Mouse (Mus musculus): ENCODE data around the gene Scd2. TPM values are rescaled to one million over a fixed set of nuclear protein-coding genes. Genes with fewer than 3 reads are reported as not detected.
"Not testable (repeated sequence)": the region's sequence is repeated elsewhere in the genome, so short reads cannot be mapped to it uniquely, and the experiment has no call there.

Scd2 gene
- total RNA-seq, 2 experiments from 2014 or later, result 55.2 to 56.7 TPM

DNA sequence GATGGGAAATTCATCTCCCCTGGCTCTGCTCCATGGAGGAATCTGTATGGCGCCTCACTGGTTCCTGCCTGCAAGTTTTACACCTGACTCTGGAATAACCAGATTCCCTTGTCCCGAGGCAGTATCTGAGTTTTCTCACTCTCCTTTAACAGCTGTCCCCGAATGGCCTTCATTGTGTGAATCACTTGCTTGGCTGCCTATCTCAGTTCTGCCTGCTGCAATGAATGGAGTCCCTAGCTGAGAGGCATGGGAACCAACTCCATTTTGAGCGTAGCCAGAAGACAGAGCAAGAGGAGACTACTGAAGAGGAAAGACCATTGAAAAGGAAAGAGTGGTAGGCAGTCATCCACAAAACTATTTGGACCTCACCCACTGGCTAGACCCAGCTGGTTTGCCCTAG lies 19.8 kb upstream of the Scd2 start:
- no peak for DNase-seq

DNA sequence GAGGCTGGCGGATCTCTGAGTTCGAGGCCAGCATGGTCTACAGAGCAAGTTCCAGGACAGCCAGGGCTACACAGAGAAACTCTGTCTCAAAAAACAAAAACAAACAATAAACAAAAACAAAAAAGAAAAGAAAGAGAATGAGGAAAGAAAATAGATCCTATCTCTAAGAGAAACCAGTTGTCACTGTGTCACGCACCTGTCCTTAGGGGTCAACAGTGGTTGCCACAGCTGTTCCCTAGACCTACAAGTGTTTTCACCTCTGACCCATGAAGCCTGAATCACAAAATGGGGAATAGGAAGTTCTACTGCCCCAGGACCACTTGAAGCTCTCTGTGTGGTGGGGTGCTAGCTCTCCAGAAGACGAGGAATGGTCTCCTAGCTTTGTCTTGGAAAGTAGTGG lies 19.0 kb upstream of the Scd2 start:
- DNase-seq, result no peak

DNA sequence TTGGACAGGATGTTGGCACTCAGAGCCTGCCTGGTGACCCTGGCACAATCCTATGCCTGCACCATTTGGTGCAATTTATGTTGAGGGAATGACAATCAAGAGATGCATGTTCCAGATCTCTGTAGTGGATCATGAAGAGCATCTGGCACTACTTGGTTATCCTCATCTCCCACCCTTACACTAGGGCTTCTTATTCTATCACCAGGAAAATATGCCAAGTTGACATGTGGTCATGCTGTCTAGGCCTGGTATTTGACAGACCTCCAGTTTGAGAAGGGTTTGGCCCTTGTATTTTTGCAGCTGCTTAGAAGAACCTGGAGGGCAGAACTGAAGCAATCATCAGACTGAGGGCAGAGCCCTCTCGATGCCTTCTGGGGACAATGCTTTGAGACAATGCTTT lies 18.1 kb upstream of the Scd2 start:
- no peak for DNase-seq

GRCm38 (mm10) chr19:44276861-44277260 lies 16.6 kb upstream of the Scd2 start:
- no peak for DNase-seq

DNA sequence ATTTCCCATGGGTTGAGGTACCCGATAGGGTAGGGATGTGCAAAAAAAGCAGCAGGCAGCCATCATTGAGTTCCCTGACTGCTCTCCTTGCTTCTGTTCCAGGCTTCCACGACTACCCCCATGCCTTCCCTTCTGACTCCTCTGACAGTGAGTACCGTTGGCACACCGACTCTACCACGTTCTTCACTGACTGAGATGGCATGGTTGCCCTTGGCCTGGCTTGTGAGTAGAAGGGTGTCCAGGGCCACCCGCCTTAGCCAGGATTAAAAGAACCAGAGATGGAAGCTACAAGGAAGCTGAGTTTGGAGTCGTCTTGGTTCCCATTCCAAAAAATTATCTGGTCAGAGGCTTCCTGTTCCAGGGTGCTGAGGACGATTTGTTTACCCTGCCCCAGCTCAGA lies 15.5 kb upstream of the Scd2 start:
- DNase-seq, result no peak

- DNase-seq, result no peak
Observed at GRCm38 (mm10) chr19:44280755-44281154, 12.7 kb upstream of the Scd2 start.

GRCm38 (mm10) chr19:44281825-44282447 lies 11.5 kb upstream of the Scd2 start:
- not testable (repeated sequence) for DNase-seq

- DNase-seq, result no peak
Observed at GRCm38 (mm10) chr19:44282534-44283156, 10.8 kb upstream of the Scd2 start.

DNA sequence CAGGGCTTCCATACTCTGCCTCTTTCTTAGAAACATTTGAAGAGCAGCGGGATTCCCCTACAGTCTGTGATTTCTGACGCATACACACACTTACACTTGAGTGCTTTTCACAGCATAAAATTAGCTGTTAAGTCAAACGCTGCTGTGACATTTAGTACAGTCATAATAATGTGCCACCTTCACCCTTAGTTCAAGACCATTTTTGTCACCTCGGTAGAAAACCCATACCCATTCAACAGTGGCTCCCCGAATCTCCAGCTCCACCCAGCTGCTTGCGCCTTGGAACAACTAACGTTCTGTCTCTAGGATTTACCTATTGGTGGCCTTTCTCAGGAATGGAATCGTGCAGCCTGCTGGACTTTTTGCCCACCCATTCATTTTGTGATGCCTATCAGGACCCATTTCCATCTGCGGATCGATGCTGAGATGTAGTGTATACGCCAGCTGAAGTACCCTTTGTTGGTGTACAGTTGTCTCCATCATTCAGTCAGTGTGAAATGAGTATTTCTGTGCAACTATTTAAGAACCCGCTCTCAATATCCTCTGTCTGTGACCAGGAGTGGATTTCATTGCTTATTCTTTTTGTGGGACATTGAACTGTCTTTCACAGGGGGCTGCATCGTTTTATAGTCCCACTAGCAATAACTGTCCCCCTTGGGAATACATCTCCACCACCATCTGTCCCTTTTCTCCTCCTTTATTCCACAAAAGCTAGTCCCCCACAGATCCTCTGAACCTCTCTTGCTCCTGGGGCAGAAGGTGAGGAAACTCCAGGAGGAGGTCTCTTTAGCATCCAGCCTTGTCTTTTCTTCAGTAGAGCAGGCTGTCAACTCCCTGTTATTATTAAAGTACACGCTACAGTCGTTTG lies 10.1 kb upstream of the Scd2 start:
- no peak for DNase-seq

DNA sequence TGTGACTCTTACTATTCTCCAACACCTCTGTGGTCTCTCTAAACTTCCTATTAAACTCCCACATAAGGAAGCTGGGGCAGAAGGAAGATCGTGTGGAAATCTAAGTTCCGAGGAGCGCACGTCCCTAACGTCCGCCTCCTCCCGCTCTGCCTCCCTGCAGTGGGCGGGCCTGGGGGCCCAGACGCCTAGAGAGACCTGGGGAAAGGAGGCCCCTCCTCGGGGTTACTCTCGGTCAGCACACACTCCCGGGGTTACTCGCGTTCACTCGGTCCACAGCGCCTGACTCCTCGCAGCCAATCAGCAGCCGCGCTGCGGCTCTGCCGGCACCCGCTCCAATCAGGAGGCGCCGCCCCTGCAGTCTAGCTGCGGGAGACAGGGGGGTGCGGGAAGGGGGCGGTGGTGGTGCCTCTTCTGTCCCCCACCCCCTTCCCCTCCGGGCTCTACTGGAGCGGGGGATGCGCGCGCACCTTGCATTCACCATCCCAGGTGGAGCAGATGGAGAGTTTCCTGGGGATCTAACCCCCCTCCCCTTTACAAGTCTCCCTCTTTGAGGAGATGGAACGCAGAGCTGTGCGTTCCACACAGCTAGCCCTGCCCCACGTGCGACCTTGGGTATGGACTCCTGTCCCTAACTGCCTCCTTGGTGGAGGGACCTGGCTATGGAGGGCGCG lies 9.3 kb upstream of the Scd2 start:
- peak; percentile 80 for DNase-seq

DNA sequence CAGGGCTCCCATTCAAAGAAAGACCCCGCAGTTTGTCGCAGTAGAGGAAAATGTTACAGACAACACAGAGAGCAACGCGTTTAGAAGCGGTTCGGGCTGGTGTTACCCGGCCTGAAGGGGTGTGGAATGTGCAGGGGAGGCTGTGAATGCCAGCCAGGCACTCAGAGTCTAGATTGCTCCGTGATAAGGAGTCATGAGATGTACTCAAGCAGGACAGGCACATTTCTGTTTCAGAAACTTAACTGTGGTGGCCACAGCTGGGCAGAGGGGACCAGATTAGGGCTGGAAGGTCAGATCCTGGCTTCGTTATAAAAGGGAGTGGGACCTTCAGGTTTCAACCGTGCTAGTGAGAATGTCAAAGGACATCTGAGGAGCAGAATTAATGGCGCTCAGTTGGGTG lies 8.8 kb upstream of the Scd2 start:
- no peak for DNase-seq

DNA sequence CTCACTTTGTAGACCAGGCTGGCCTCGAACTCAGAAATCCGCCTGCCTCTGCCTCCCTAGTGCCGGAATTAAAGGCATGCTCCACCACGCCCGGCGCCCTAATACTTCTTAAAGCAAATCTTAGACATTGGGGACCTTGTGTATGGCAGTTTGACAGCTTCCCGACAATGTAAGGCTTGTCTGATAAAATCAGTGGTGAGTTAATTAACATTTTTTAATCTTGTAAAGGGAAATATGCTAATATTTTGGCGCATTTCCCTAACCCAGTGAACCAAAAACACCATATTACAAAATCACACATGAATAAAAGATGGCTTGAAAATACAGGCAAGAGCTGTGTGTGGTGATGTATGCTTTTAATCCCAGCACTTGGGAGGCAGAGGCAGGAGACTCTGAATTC lies 7.9 kb upstream of the Scd2 start:
- no peak for DNase-seq

- DNase-seq, result no peak
Observed at GRCm38 (mm10) chr19:44286109-44286508, 7.4 kb upstream of the Scd2 start.

DNA sequence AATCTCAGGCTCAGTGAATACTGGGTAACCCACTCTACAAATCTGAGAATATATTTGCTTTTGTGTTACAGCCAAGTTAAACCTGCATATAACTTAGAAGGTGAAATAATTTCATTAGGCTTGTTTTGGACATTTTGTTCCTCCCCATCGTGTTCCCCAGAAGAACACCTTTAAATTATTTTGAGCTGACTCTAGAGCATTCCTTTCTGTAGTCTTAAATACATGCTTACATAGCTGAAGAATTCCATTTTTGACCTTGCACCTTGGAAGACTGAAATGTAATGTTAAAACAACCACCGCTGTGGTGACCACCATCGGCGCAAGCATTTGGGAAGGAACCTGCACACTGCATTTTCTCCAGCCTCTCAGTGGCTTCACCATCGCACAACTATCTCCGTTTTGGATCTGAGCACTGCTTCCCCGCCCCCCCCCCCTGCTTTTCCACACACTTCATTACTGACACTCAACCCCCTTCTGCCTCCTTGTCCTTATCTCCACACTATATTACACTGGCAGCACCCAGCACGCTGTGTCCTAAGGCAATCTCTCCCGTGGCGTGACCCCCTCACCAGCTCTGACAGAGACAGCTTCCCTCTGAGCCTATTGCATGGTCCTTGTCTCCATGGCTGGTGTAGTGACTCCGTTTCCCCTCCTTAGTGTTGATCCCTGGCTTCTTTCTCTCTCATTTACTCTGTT lies 5.9 kb upstream of the Scd2 start:
- no peak for DNase-seq

DNA sequence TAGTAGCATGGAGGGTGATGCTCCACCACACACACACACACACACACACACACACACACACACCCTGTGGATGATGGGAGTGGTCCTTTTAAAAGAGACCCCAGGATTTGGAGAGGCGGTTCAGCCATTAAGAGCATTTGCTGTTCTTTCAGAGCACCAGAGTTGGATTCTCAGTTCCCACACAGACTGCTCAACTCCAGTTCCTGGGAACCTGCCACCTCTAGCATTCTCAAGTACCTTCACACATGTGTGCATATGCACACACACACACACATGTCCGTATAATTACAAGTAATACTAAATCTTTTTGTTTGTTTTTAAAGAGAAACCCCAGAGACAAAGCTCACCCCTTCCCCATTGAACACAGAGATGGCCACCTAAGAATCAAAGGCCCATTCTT lies 1.4 kb upstream of the Scd2 start:
- no peak for DNase-seq

DNA sequence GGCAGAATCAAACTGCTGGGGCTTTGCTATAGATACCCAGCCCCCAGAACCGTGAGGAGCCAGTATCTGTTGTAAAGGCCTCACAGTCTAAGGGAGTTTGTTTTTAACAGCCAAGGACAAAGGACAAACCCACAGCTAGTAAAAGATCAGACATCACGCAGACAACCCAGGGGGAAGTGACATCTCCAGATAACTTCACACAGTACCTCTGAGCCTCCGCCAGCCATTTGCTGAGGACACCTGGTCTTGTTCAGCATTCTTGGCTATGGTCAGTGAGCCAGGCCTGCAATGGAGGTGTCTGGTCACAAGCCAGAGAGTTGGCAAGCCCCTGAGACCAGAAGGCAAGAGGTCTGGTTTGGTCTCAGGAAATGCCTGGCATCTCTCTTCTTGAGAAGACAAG lies 991 bp upstream of the Scd2 start:
- no peak for DNase-seq

- peak; percentile 74 for DNase-seq
Observed at GRCm38 (mm10) chr19:44293769-44294551, 486 bp downstream of the Scd2 start.

DNA sequence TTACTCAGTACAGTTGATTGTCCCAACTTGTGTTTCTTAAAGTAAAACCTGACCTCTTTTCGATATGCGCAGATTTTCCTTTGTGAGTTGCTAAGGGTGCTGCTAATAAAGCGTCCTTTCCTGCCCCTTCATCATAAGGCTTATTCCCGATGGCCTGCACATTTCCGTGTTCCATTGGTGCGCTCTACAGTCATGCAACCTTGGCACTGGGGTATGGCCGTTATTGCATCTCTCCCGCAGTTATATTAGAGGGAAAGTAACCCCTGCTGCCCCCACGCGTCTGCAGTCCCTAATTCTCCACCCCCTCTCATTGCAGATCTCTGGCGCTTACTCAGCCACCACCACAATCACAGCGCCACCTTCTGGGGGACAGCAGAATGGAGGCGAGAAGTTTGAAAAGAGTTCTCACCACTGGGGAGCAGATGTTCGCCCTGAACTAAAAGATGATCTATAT lies 1.1 kb downstream of the Scd2 start:
- peak; percentile 88 for DNase-seq

DNA sequence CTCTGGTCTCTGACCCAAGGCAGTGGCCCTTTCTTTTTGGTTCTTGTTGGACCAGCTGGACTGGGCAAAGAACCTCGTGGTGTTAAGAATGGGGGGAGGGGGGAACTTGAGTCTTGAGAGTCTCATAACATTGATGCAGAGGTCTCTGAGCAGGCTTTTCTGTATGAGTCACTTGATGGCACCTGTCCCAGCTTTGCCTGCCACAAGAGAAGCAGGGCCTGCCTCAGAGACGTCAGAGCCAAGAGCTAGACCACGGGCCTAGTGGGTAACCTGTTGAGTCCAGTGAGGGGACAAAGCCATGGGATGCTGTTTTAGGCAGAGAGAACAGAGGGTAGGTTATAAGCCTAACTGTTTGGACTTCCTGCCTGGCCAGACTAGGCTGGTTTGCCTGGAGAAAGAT lies 1.8 kb downstream of the Scd2 start:
- peak; percentile 19 for DNase-seq

- DNase-seq, result peak; percentile 89
Observed at GRCm38 (mm10) chr19:44295741-44296140, 2.3 kb downstream of the Scd2 start.

DNA sequence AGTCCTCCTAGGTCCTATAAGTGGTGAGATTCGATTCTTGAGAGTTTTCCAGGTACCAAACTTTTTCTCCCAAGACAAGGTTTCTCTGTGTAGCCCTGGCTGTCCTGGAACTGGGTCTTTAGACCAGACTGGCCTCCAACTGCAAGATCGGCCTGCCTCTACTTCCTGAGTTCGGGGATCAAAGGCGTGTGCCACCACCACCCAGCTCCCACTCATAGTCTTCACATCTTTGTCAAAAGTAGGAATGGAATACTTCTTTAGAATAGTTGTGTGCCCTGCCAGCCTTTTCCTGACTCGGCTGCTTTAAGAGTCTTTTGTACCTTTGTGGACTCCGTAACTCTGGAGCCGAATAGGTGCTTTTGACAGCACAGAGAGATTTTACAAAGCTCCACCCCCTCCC lies 2.7 kb downstream of the Scd2 start:
- no peak for DNase-seq

Data from gastrocnemius, postnatal 10 days (tissue).